13 mouse cellular contexts compared by ENCODE assay signal in the genomic region with DNA sequence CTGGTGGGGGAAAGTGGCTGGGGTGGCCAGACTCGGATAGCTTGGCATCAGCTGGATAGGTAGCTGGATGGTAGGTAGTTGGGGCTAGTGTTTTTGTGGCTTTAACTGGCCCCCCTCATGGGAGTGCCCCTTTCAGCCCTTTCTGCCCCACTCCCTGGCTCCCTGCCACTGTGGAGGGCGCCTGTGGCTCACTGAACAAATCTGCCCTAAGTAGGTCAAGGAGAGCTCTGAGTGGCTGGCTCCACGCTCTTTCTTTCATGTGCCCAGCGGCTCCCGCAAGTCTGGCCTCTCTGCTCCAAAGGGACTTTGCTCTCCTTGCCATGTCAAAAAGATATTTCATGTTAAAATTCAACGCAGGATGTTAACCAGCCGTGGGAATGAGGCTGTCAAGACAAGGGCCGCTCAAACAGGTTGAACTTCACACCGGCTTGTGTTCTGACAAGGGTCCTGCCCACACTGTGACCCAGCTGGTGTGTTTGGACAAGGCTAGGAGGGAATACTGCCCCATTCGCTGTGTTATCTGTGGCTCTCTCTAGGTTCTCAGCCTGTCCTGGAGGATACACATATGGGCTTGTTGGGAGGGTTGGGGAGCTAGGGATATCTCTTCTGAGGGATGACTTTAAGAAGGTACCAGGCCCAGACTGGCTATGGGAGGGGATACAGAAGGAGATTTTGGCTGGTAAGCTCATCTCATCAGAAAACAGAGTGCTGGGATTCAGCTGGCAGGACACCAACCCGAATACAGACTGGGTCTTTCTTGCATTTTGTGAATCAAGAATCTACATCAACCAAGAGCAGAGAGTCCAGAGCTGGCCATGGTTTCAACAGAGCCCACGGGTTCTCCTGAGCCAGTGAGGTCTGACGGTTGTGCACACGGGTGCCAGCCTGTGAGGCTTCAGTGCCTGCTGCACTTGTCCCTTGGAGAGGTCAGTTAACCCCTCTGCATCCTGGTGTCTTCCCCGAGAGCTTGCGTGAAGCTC. TPM values are rescaled to one million over a fixed set of nuclear protein-coding genes. Genes with fewer than 3 reads are reported as not detected.
DNase-seq lines count a peak whose midpoint lies in the region; ATAC-seq and TF ChIP-seq lines count a peak whose summit lies in the region.
"Had no signal": no experiment of that assay in that cellular context is flagged by ENCODE, and none has a peak within 500 bp of the region (broad histone marks: within the 10 kb centered on the region; RNA-seq: fewer than 3 reads in every experiment).

No protein-coding gene starts in this region.

- no peak for TF ChIP-seq CTCF in layer of hippocampus, adult 2 months (conservative IDR thresholded peaks at IDR 0.05)
- TF ChIP-seq CTCF in brain, embryonic 14.5 days (IDR thresholded peaks at IDR 0.05; ENCODE audit: borderline replicate concordance, extremely low read depth, insufficient read depth, insufficient read length), result no peak

- no peak overlapping the region for H3K9ac ChIP-seq in kidney, embryonic 15.5 days
- H3K9ac ChIP-seq: liver, postnatal 0 days; neural tube, embryonic 12.5 days had no signal

- H3K4me1 ChIP-seq in kidney, embryonic 15.5 days, result peaks cover 6% of the 10 kb centered on the region; the same call in 1 of the 2 replicates
- H3K4me1 ChIP-seq: neural tube, embryonic 12.5 days had no signal

- peak; percentile 52; the same call in 1 of the 2 replicates for ATAC-seq in kidney, embryonic 15.5 days (replicated peaks; ENCODE audit: low FRiP score)
- ATAC-seq: liver, postnatal 0 days had no signal

- 61% methylated on average over 16 of the region's 16 CpGs for WGBS in kidney, embryonic 15.5 days

- H3K4me2 ChIP-seq in kidney, embryonic 15.5 days, result no peak overlapping the region
- H3K4me2 ChIP-seq: neural tube, embryonic 12.5 days had no signal

- no peaks in the 10 kb centered on the region for H3K36me3 ChIP-seq in kidney, embryonic 15.5 days
- H3K36me3 ChIP-seq: neural tube, embryonic 12.5 days had no signal

- H3K27me3 ChIP-seq in kidney, embryonic 15.5 days, result no peaks in the 10 kb centered on the region
- H3K27me3 ChIP-seq: neural tube, embryonic 12.5 days had no signal

- no peak for DNase-seq in layer of hippocampus, adult 2 months (ENCODE audit: low spot score in 2 of 2)
- no peak for DNase-seq in layer of hippocampus, postnatal 36 days
- DNase-seq in adrenal gland, adult 18-20 months (ENCODE audit: low spot score in 2 of 2), result peak; percentile 51 to 65
- DNase-seq in brain, embryonic 14.5 days (ENCODE audit: low read depth), result peak; percentile 67
- no peak for DNase-seq in urinary bladder, postnatal 25 days (ENCODE audit: low spot score)
- DNase-seq in urinary bladder, postnatal 14 days (ENCODE audit: low spot score), result no peak
- DNase-seq in gastrocnemius, postnatal 10 days, result no peak
- DNase-seq: heart, adult 2 months; liver, postnatal 0 days; thymus, adult 2 months had no signal

- H3K9me3 ChIP-seq in kidney, embryonic 15.5 days (replicated peaks), result no peaks in the 10 kb centered on the region
- H3K9me3 ChIP-seq: neural tube, embryonic 12.5 days had no signal

- TF ChIP-seq POLR2A in brain, embryonic 14.5 days (IDR thresholded peaks at IDR 0.05; ENCODE audit: borderline replicate concordance, extremely low read depth, insufficient read depth, insufficient read length, poor library complexity, severe bottlenecking), result no peak

- peak overlapping the region; percentile 79 for H3K27ac ChIP-seq in layer of hippocampus, adult 2 months
- peak overlapping the region; percentile 56 for H3K27ac ChIP-seq in kidney, embryonic 15.5 days
- H3K27ac ChIP-seq: heart, adult 2 months; neural tube, embryonic 12.5 days had no signal

- H3K4me3 ChIP-seq in layer of hippocampus, adult 2 months, result no peak overlapping the region
- H3K4me3 ChIP-seq in kidney, embryonic 15.5 days (replicated peaks), result no peak overlapping the region
- H3K4me3 ChIP-seq: heart, adult 2 months; neural tube, embryonic 12.5 days had no signal

RNA-seq across cellular contexts. Expression of gene Slc22a12, which starts 5.9 kb away (rescaled TPM):
- total RNA-seq in layer of hippocampus, adult 2 months (2021), result under 1 TPM; 0.20 to 0.37 TPM
- total RNA-seq in layer of hippocampus, postnatal 36 days (2021), result under 1 TPM; 0.40 to 0.71 TPM
- under 1 TPM in 1 of 2 experiments, not detected in 1; 0.17 TPM for total RNA-seq in adrenal gland, adult 18-20 months (2021)
- not detected in 2 replicates for polyA plus RNA-seq in brain, embryonic 14.5 days (2012; rRNA removed)
- 14.1 and 16.3 TPM in 2 replicates for polyA plus RNA-seq in kidney, embryonic 15.5 days (2015; fragmentation: Nextera tagmentation; extraction: Ambion mirVana)
- total RNA-seq in gastrocnemius, postnatal 10 days (2021), result not detected
- total RNA-seq: heart, adult 2 months had no signal
- polyA plus RNA-seq: embryonic facial prominence, embryonic 14.5 days; heart, adult 2 months; liver, postnatal 0 days; neural tube, embryonic 12.5 days had no signal

Comparison
In these comparisons a context has a peak if more than half of its experiments do, and no peak if none do; other contexts are left out.
1. DNase-seq: peak in adrenal gland, adult 18-20 months (2 of 2) and brain, embryonic 14.5 days (single experiment); none in layer of hippocampus, adult 2 months (0 of 2), layer of hippocampus, postnatal 36 days (0 of 2), urinary bladder, postnatal 25 days (single experiment), urinary bladder, postnatal 14 days (single experiment) and gastrocnemius, postnatal 10 days (single experiment).